Mouse (Mus musculus): Measurements from ENCODE around the gene Nuak1. TPM values are rescaled to one million over a fixed set of nuclear protein-coding genes. Genes with fewer than 3 reads are reported as not detected.

Nuak1 gene
- polyA plus RNA-seq, 1 experiment from 2014 or later: 0.13 TPM

- Histone ChIP-seq H3K4me3 (ENCODE audit: low read depth, low read length) (no peak overlapping the region), H3K4me2 (ENCODE audit: low read depth, low read length) (no peak overlapping the region), H3K27me3 (ENCODE audit: insufficient read depth, low read length) (no peaks in the 10 kb centered on the region), H3K9me3 (ENCODE audit: low read length) (no peaks in the 10 kb centered on the region), H3K4me1 (ENCODE audit: insufficient read depth) (peaks cover 2% of the 10 kb centered on the region; the same call in 1 of the 2 replicates), H3K27ac (ENCODE audit: low read depth) (no peak overlapping the region), H3K9ac (replicated peaks) (no peak overlapping the region), H3K36me3 (replicated peaks; ENCODE audit: insufficient read depth, low read length) (no peaks in the 10 kb centered on the region)
- no peak for DNase-seq
- 69% methylated on average over 21 of the region's 21 CpGs for WGBS (ENCODE audit: insufficient replicate concordance)
- no peak for TF ChIP-seq EP300 (IDR thresholded peaks at IDR 0.05; ENCODE audit: low read depth)
- TF ChIP-seq CTCF (IDR thresholded peaks at IDR 0.05; ENCODE audit: low read depth): no peak
- ATAC-seq: no peak
Observed at GRCm38 (mm10) chr10:84433193-84433801, 7.1 kb downstream of the Nuak1 start.

GRCm38 (mm10) chr10:84424374-84424773 lies 16.0 kb downstream of the Nuak1 start:
- Histone ChIP-seq H3K4me2 (ENCODE audit: low read depth, low read length) (no peak overlapping the region), H3K27ac (ENCODE audit: low read depth) (peak overlapping the region; percentile 39; the same call in 1 of the 2 replicates), H3K4me3 (ENCODE audit: low read depth, low read length) (no peak overlapping the region), H3K9ac (replicated peaks) (peak overlapping the region; percentile 16; the same call in 1 of the 2 replicates), H3K36me3 (replicated peaks; ENCODE audit: insufficient read depth, low read length) (no peaks in the 10 kb centered on the region), H3K27me3 (ENCODE audit: insufficient read depth, low read length) (no peaks in the 10 kb centered on the region), H3K4me1 (ENCODE audit: insufficient read depth) (peaks cover 16% of the 10 kb centered on the region), H3K9me3 (ENCODE audit: low read length) (no peaks in the 10 kb centered on the region)
- 39% methylated on average over 7 of the region's 7 CpGs for WGBS (ENCODE audit: insufficient replicate concordance)
- no peak for TF ChIP-seq EP300 (IDR thresholded peaks at IDR 0.05; ENCODE audit: low read depth)
- TF ChIP-seq CTCF (IDR thresholded peaks at IDR 0.05; ENCODE audit: low read depth): no peak
- DNase-seq (no peak), ATAC-seq (peak; percentile 74)

DNA sequence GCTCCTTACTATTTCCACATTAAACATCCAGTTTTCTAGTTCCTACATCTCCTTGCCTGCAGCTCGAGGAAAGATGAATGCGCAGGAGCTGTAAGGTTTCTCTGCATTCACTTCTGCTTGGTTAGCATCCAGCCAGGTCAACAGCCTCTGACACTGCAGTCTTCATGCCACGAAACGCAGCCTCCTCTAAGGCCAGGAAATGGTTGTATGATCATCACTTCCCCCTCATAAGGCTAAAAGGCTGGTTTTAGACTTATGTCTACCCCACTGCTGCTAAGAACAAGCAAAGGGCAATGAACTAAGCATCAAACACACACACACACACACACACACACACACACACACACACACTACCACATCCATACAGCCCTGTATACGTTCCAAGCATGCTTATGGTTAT lies 16.5 kb downstream of the Nuak1 start:
- Histone ChIP-seq H3K9ac (replicated peaks) (peak overlapping the region; percentile 16; the same call in 1 of the 2 replicates), H3K27ac (ENCODE audit: low read depth) (peak overlapping the region; percentile 39), H3K9me3 (ENCODE audit: low read length) (no peaks in the 10 kb centered on the region), H3K4me1 (ENCODE audit: insufficient read depth) (peaks cover 16% of the 10 kb centered on the region), H3K4me2 (ENCODE audit: low read depth, low read length) (no peak overlapping the region), H3K36me3 (replicated peaks; ENCODE audit: insufficient read depth, low read length) (no peaks in the 10 kb centered on the region), H3K4me3 (ENCODE audit: low read depth, low read length) (no peak overlapping the region), H3K27me3 (ENCODE audit: insufficient read depth, low read length) (no peaks in the 10 kb centered on the region)
- no peak for TF ChIP-seq CTCF (IDR thresholded peaks at IDR 0.05; ENCODE audit: low read depth)
- TF ChIP-seq EP300 (IDR thresholded peaks at IDR 0.05; ENCODE audit: low read depth): no peak
- DNase-seq (no peak), ATAC-seq (peak; percentile 51)
- 52% methylated on average over 5 of the region's 5 CpGs for WGBS (ENCODE audit: insufficient replicate concordance)

- H3K36me3 ChIP-seq (replicated peaks; ENCODE audit: insufficient read depth, low read length): no peaks in the 10 kb centered on the region
- 79% methylated on average over 6 of the region's 6 CpGs for WGBS (ENCODE audit: insufficient replicate concordance)
Observed at GRCm38 (mm10) chr10:84420589-84420988, 19.8 kb downstream of the Nuak1 start.

DNA sequence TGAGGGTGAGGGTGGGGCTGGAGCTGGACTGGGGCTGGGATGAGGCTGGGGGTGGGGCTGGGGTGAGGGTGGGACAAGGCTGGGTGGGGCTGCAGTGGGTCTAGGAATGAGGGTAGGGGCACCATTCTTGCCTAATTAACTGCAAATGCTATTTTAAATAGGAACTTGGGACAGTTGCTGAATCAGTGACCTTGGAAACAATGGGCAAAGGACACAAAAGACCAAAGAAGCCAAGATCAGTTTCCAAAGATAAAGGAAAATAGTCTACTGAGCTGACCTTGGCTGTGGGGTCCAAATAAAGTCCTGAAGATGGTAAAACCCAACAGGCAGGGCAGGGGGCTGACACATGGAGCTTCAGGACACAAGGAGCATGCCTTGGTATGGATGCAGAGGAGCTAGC lies 22.0 kb downstream of the Nuak1 start:
- Histone ChIP-seq H3K4me3 (ENCODE audit: low read depth, low read length) (no peak overlapping the region), H3K27me3 (ENCODE audit: insufficient read depth, low read length) (no peaks in the 10 kb centered on the region), H3K4me1 (ENCODE audit: insufficient read depth) (peaks cover 3% of the 10 kb centered on the region; the same call in 1 of the 2 replicates), H3K9ac (replicated peaks) (no peak overlapping the region), H3K9me3 (ENCODE audit: low read length) (no peaks in the 10 kb centered on the region), H3K36me3 (replicated peaks; ENCODE audit: insufficient read depth, low read length) (no peaks in the 10 kb centered on the region), H3K27ac (ENCODE audit: low read depth) (no peak overlapping the region), H3K4me2 (ENCODE audit: low read depth, low read length) (no peak overlapping the region)
- ATAC-seq (no peak), DNase-seq (no peak)
- TF ChIP-seq EP300 (IDR thresholded peaks at IDR 0.05; ENCODE audit: low read depth): no peak
- no peak for TF ChIP-seq CTCF (IDR thresholded peaks at IDR 0.05; ENCODE audit: low read depth)

More at GRCm38 (mm10) chr10:84420589-84420988, 19.8 kb downstream of the Nuak1 start:
- no peak overlapping the region for H3K4me2 ChIP-seq (ENCODE audit: low read depth, low read length)
- ATAC-seq (no peak), DNase-seq (no peak)
- H3K27ac ChIP-seq (ENCODE audit: low read depth): no peak overlapping the region
- TF ChIP-seq CTCF (IDR thresholded peaks at IDR 0.05; ENCODE audit: low read depth) (no peak), EP300 (IDR thresholded peaks at IDR 0.05; ENCODE audit: low read depth) (no peak)
- no peaks in the 10 kb centered on the region for H3K9me3 ChIP-seq (ENCODE audit: low read length)
- H3K4me1 ChIP-seq (ENCODE audit: insufficient read depth): peaks cover 16% of the 10 kb centered on the region
- H3K4me3 ChIP-seq (ENCODE audit: low read depth, low read length): no peak overlapping the region
- no peaks in the 10 kb centered on the region for H3K27me3 ChIP-seq (ENCODE audit: insufficient read depth, low read length)
- H3K9ac ChIP-seq (replicated peaks): no peak overlapping the region

DNA sequence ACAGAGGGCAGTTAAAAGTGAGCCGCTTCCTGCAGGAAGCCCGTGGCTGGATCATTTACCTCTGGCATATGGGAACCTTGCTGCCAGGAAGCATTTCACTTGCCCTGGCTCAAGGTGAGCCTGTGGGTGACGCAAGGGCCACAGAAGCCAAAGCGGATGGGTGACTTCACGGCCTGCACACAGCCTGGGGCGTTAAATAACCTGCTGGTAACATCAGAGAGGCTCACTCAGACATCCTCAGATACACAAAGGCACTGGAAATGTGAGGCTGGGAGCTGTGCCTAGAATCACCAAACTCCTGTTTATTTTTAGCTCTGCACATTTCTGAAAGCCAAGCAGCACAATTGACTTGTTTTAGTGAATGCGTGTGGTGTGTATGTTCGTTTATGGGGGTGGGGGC lies 23.6 kb downstream of the Nuak1 start:
- ATAC-seq (no peak), DNase-seq (no peak)
- H3K27me3 ChIP-seq (ENCODE audit: insufficient read depth, low read length): no peaks in the 10 kb centered on the region
- 66% methylated on average over 8 of the region's 8 CpGs for WGBS (ENCODE audit: insufficient replicate concordance)
- no peak overlapping the region for H3K4me2 ChIP-seq (ENCODE audit: low read depth, low read length)
- H3K9me3 ChIP-seq (ENCODE audit: low read length): no peaks in the 10 kb centered on the region
- no peak overlapping the region for H3K9ac ChIP-seq (replicated peaks)
- no peak overlapping the region for H3K27ac ChIP-seq (ENCODE audit: low read depth)
- H3K36me3 ChIP-seq (replicated peaks; ENCODE audit: insufficient read depth, low read length): no peaks in the 10 kb centered on the region
- H3K4me1 ChIP-seq (ENCODE audit: insufficient read depth): peaks cover 2% of the 10 kb centered on the region; the same call in 1 of the 2 replicates
- H3K4me3 ChIP-seq (ENCODE audit: low read depth, low read length): no peak overlapping the region
- TF ChIP-seq EP300 (IDR thresholded peaks at IDR 0.05; ENCODE audit: low read depth) (no peak), CTCF (IDR thresholded peaks at IDR 0.05; ENCODE audit: low read depth) (no peak)
